Mouse (Mus musculus) liver, embryonic 14.5 days (tissue): ENCODE results near the gene Ube2h.

Experiments used
- CTCF ChIP-seq: IDR thresholded peaks from 2 replicates; pipeline ENCODE4 v1.5.1; 2016; ENCODE audit warnings: antibody characterized with exemption, low read depth, control low read depth
- EP300 ChIP-seq: IDR thresholded peaks from 2 replicates; pipeline ENCODE4 v1.6.1; 2016; ENCODE audit warnings: antibody characterized with exemption, low read depth

- TF ChIP-seq CTCF (no peak), EP300 (no peak)
Observed at GRCm38 (mm10) chr6:30242928-30243327, 61.4 kb downstream of the Ube2h start.
